Mouse (Mus musculus): Measurements from ENCODE around the gene Rbms1.

Gene Rbms1

DNA sequence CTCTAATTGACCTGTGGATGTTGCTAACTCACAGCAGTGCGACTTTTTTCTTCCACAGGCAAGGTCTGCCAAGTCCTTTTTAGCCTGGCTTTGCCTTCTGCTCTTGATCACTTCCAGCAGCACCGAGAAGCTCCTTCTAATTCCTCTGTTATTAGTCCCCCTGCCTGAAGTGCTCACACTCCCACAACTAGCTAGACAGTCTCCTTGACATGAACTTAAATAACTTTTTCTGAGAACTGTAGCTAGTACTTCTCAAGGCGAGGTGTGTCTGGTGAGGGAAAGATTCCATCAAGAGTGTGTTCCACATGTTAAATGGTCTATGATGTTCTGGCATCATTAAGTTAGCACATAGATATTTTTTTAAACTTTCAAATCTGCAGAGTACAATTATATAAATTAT lies 256.1 kb downstream of the Rbms1 start:
- DNase-seq, result no peak

DNA sequence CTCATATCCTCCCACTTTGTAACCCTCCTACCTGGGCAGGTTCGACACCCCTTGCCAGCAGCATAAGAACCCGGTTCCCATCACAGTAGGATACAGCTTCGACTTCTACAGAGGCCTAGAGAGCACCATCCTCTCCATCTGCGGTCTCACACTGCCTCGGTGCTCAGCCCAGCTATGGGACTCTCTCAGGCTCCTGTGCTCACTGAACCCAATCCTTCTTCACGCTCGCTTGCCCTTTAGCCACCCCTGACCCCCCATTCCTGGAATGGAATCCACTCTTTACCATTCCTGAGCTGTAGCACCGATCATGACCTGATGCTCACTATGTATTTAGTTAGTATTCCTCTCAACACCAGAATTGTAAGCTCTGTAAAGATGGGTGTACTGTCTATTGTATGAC lies 257.6 kb downstream of the Rbms1 start:
- no peak for DNase-seq

DNA sequence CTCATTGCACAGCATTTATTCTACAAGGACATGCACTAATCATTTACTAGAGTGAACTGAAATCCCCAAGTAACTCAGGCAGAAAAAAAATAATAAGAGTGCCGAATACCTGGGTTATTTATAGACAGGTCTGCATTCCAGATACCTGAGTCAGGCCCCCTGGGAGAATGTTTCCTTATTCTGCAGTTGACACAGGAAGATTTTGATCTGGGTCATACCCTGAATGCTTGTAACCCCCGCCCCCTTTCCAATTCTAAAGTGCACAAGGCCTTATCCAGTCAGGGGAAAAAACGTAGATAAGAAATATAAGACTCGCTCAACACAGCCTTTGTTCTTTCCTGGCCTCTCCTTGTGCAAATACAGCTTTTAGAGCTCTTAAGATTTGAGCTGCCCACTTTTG lies 259.7 kb downstream of the Rbms1 start:
- DNase-seq, result no peak

DNA sequence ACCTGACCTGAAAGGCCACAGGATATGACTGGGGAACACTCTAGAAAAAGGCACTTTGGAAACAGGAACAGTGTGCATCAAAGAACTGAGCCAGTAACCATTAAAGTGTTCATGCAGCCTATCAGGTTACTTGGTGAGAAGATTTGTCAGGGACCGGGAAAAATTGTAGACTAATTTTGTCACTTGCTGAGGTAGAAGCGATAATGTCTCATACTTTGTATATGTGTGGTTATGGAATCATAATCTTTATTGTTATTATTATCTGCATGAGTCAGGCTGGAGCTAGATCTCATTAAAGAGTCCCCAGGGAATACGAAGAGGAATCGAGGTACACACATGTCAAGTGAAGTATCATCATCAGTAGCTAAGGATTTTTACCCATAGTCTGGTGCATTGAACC lies 262.0 kb downstream of the Rbms1 start:
- DNase-seq, result no peak

All from thymus, postnatal 36 days (tissue).